Mouse (Mus musculus) bone marrow macrophage, adult 2 months (primary cell): ENCODE measurements at regions not wholly inside any gene's neighbourhood (a gene's known extent, or its start where the extent isn't known, plus 50 kb on each side); places are given as distances from the start of the nearest gene placed in this dataset.

Experiments used
- H3K27ac ChIP-seq: 2 replicates; pipeline ENCODE4 v1.5.1; 2012; ENCODE audit warnings: low read depth, low read length; ENCODE audit not compliant: insufficient read depth
- H3K4me1 ChIP-seq: 2 replicates; pipeline ENCODE4 v1.6.1; 2012; ENCODE audit warnings: low read length; ENCODE audit not compliant: control insufficient read depth, insufficient read depth
- H3K4me3 ChIP-seq: 2 replicates; pipeline ENCODE4 v1.5.1; 2012; ENCODE audit warnings: mild to moderate bottlenecking, low read length, moderate library complexity; ENCODE audit not compliant: insufficient read depth
- CTCF ChIP-seq: IDR thresholded peaks from 2 replicates; pipeline ENCODE4 v1.5.1; 2012; ENCODE audit warnings: low read depth, mild to moderate bottlenecking, low read length, moderate library complexity
- POLR2A ChIP-seq: IDR thresholded peaks from 2 replicates; pipeline ENCODE4 v1.6.1; 2012; ENCODE audit warnings: mild to moderate bottlenecking, low read depth, low read length, borderline replicate concordance

DNA sequence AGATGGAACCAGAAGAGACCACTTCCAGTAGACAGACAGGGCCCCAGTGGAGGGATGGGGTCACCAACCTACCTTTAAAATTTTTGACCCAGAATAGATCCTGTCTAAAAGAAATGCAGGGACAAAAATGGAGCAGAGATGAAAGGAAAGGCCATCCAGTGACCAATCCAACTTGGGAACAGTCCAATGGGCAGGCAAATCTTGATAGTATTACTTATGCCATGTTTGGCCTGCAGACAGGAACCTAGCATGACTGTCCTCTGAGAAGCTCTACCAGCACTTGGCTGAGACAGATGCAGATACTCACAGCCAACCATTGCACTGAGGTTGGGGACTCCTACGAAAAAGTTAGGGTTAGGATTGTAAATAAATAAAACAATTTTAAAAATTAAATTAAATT, 1815.4 kb upstream of the Lrrc6 start:
- no peak for TF ChIP-seq CTCF
- no peak for TF ChIP-seq POLR2A
- no peak overlapping the region for H3K4me3 ChIP-seq
- no peak overlapping the region for H3K27ac ChIP-seq
- H3K4me1 ChIP-seq = peaks cover 19% of the 10 kb centered on the region
